Mouse (Mus musculus) A20 (cell line): ENCODE results near the gene Gm20696.

Experiments
- DNase-seq: peaks from one replicate; pipeline ENCODE4 v3.0.0-alpha.2; 2011; ENCODE audit warnings: low read depth, low spot score

Gm20696 gene

GRCm38 (mm10) chr6:99289220-99289619, 377.4 kb downstream of the Gm20696 start:
- DNase-seq, result no peak

- no peak for DNase-seq
These were observed 381.6 kb downstream of the Gm20696 start for GRCm38 (mm10) chr6:99285026-99285425.

- no peak for DNase-seq
These were observed 382.6 kb downstream of the Gm20696 start for GRCm38 (mm10) chr6:99284019-99284418.

- peak; percentile 86 for DNase-seq
These were observed 383.5 kb downstream of the Gm20696 start for GRCm38 (mm10) chr6:99282866-99283657.

GRCm38 (mm10) chr6:99281433-99281832, 385.2 kb downstream of the Gm20696 start:
- peak; percentile 71 for DNase-seq

GRCm38 (mm10) chr6:99280619-99281018, 386.0 kb downstream of the Gm20696 start:
- DNase-seq, result no peak

GRCm38 (mm10) chr6:99277251-99277650, 389.3 kb downstream of the Gm20696 start:
- no peak for DNase-seq

- no peak for DNase-seq
These were observed 390.3 kb downstream of the Gm20696 start for GRCm38 (mm10) chr6:99276297-99276653.

GRCm38 (mm10) chr6:99275381-99276296, 391.0 kb downstream of the Gm20696 start:
- DNase-seq, result no peak

GRCm38 (mm10) chr6:99274667-99275066, 391.9 kb downstream of the Gm20696 start:
- DNase-seq, result no peak

GRCm38 (mm10) chr6:99274222-99274621, 392.4 kb downstream of the Gm20696 start:
- DNase-seq, result no peak

GRCm38 (mm10) chr6:99273177-99273576, 393.4 kb downstream of the Gm20696 start:
- no peak for DNase-seq

- DNase-seq, result no peak
These were observed 394.4 kb downstream of the Gm20696 start for GRCm38 (mm10) chr6:99272174-99272573.

- DNase-seq, result no peak
These were observed 394.9 kb downstream of the Gm20696 start for GRCm38 (mm10) chr6:99271741-99272140.

- DNase-seq, result no peak
These were observed 396.7 kb downstream of the Gm20696 start for GRCm38 (mm10) chr6:99269921-99270320.

GRCm38 (mm10) chr6:99268171-99269061, 398.2 kb downstream of the Gm20696 start:
- no peak for DNase-seq

- no peak for DNase-seq
These were observed 400.5 kb downstream of the Gm20696 start for GRCm38 (mm10) chr6:99265945-99266656.

GRCm38 (mm10) chr6:99265173-99265572, 401.4 kb downstream of the Gm20696 start:
- DNase-seq, result no peak

GRCm38 (mm10) chr6:99264192-99265093, 402.2 kb downstream of the Gm20696 start:
- no peak for DNase-seq

GRCm38 (mm10) chr6:99263886-99264185, 402.8 kb downstream of the Gm20696 start:
- DNase-seq, result no peak
